Mouse (Mus musculus): ENCODE measurements at regions not wholly inside any gene's neighbourhood (a gene's known extent, or its start where the extent isn't known, plus 50 kb on each side); places are given as distances from the start of the nearest gene placed in this dataset.

DNA sequence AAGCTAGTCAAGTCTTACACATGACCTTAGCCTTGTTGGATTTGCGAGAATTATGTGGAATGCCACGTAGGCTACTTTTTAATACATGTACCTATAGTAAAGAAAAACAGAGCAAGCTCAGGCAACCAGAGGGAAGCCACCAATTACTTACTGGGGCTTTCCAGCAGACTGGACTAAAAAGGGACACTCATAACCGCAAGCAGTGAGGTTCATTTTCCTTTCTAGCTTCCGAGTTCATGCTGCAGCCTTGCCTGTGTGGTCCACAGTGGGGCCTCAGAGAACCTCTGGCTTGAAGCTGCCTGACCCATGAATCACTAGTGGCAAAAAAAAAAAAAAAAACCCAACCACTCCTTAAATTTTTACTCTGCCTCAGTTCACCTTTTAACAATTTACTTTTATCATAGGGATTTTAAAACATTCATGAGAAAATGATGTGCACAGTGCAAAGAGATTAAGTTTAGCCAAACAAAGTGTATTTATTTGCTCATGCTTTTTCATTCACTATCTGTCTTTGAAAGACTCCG, 188.6 kb upstream of the 1700066M21Rik start:
- DNase-seq = no peak

DNA sequence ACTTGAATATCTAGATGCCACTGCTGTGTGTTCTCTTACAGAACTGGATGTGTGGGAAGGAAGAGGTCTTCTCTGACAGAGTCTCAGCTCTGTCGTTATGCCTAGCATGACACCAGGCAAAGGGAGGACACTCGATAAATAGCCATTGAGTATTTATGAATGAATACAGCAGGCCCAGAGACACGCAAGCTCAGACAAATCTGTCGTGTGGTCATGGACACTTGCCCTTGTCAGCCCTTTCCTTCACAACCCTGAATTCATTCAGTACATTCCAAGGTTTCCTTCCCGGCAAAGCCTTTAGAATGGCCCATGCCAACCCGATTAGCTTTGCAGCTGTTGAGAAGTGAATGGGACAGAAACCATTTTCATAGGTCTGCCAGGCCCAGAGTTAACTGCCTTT, 176.1 kb upstream of the 1700066M21Rik start:
- DNase-seq = no peak

DNA sequence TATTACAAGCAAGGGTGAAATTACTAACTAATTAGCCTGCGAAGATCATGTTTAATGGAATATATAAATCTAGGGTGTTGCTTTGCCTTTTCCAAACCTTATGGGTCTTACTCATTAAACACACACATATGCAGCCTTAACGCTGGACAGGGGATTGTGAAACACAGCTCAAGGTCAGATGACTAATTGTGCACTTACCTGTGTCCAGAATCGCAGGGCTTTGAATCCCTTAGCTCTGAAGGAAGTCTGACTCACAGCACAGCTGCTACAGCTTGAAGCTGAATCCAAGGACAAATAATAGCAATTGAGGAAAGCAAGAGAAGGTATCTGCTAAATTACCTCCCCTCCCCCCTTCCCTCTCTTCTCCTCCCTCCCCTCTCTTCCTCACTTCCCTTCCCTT, 173.1 kb upstream of the 1700066M21Rik start:
- DNase-seq = no peak

DNA sequence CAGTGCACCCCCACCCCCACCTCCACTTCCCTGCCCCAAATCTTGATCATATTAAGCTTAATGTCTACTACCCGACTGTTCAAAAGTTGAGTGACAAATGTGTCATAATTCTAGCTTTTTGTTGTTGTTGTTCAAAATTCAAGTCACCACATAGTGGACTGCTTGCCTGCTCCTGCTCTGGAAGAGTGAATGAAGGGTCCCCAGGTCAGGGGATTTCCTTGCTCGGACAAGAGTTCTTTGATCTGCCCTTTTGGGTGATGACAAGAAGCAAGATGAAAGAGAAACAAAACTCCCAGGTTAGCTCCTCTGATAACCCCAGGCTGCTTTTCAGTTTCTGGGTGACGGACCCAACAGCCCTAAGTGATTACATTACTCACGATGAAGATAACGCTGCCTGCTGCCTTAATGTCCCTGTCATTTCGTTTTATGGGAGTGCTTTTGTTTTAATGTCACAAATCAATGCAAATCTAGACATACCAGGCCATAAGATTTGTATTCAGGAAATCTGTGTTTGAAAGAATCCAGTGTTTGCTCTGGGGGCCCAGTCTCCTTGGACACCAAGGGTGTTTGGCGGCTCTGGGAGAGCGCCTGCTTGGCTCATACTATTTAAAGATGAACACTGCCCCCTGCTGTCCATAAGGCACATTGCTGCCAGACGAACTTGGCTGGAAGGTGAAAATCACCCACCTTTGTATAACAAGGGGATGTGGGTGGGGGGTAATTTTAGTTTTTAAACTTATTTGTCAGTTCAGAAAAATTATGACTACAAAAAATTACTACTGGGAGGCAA, 172.0 kb upstream of the 1700066M21Rik start:
- peak; percentile 54 for DNase-seq

DNA sequence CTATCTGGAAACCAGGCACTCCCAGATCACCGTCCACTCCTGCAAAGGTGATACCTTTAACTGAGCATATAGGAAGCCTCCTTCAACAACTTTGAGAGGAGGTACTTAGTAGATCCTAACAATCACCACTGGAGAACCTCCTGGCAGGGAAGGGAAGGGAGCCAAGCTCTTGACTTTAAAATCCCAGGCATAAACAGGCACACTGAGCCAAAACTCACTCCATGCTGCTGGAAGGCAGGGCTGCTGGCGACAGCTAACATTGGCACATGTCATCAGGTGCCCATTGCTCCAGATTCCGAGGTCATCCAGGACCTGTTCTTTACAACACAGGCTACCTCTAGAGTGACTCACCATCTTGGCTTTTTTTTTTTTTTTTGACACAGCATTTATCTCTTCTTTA, 170.9 kb upstream of the 1700066M21Rik start:
- no peak for DNase-seq

DNA sequence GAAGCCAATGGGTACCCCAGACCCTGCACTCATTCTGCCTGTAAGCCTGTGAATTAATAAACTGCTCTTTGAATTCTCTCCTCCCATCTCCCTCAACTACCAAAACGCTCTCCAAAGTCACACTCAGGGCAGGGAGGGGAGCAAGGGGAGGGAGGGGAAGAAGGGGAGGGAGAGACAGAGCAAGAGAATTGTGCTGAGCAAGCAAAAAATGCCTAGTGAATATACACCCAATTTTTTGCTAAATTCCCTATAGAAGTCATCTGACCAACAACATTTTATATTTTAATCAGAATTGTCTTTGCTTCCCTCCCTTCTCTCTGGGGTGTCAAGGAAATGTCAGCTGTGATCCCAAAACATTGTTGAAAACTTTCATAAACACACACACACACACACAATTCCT, 170.5 kb upstream of the 1700066M21Rik start:
- DNase-seq = no peak

DNA sequence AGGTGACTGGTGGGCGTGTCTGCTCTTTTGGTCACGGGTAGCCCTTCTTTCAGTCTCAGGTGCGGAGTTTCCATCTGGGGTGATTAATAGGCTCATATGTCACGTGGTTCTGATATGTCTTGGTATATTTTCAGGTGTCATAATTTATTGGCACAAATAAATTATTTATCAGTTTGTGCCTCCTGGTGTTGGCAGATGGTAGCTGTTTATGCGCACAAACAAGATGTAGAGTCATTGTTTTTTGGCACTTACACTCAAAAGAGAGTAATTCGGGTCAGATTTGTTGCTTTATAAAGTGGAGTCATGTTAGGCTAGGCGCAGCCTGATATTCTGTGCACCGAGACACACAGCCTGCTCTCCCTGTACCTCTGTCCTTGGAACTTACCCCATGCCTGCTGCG, 169.0 kb upstream of the 1700066M21Rik start:
- DNase-seq = no peak

DNA sequence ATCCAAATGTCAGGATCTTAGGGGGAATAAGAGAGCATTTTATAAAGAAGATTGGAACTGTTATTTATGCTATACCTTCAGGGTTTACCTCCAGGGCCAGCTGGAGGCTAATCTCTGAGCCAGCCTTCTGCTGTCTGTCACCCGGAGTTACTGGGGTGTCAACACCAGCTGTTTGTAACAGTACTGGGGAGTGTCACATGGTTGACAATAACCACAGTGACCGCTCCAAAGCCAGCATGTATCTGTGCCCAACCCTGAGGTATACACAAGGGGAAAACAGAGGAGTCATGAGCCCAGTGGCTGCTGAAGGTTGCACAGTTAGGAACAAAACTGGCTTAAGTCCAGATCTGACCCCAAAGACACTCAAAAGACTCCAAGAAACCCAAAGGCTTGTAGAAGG, 168.1 kb upstream of the 1700066M21Rik start:
- no peak for DNase-seq

DNA sequence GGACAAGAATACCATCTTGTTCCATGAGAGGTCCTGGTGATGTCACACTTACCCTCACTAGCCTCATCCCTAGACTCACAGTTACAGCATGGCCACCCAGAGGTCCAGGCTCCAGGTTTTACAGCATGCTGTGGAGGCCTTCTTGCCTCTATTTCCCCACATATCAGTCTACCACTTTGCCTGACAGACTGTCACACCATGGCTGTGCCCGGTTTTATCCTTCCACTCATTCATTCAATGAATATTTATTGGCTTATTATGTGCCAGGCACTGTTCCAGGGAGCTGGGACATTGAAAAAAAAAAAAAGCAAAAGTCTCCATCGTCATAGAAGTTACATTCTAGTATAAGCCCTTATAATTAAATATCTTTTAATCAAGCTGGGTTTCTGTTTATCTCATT, 166.4 kb upstream of the 1700066M21Rik start:
- no peak for DNase-seq

DNA sequence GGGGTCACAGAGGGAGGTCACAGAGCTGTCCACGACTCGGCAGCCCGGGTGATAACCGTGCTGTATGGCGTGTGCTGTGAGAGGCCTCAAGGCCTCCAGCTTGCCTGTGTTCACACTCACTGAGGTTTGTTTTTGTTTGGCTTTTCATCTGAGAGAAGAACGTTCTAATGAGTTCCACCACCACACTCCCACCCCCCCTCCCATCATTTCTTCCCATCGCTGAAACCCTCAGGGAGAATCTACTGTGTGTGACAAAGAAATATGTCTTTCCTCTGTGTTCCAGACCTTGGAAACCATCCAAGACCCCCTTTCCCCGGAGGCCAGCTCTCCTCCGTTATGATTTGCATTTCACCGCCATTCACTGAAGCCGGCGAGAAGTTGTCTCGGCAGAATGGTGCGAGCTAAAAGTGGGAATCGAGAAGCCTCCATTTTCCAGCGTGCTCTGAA, 164.0 kb upstream of the 1700066M21Rik start:
- DNase-seq = no peak

DNA sequence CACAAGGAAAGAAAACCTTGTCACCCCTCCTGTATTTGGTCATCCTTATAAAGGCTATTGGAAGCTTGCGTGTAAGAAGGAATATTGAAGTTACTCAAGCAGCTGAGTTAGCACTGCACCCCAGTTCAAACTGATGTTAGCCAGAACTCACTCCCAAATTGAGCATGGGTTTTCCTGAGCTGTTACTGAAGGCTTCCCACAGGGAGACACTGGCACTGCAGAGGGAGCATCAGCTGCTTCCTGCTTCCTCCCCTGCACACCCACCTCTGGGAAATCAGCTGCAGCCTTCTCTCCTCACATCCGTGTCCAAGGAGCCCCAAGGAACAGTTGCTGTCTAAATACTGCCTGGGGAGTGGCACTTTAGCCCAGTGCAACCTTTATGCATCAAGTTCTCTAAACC, 163.2 kb upstream of the 1700066M21Rik start:
- DNase-seq = no peak

DNA sequence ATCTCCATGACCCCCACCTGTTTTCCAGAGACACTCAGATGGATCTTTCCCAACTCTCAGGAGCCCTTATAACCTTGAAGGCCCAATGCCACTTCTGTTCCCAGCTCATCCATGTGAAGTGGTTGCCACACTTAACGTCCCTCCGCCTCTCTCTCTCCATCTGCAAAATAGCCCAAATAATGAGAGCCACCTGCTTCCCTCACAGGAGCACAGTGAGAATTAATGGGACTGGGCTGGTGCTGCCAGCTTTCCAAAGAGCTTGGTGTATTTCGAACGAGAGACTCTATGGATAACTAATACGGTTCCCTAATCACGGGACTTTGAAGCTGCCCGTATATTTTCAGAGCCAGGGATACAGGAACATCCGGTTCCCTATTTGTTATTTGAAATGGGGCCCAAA, 159.8 kb upstream of the 1700066M21Rik start:
- DNase-seq = no peak

DNA sequence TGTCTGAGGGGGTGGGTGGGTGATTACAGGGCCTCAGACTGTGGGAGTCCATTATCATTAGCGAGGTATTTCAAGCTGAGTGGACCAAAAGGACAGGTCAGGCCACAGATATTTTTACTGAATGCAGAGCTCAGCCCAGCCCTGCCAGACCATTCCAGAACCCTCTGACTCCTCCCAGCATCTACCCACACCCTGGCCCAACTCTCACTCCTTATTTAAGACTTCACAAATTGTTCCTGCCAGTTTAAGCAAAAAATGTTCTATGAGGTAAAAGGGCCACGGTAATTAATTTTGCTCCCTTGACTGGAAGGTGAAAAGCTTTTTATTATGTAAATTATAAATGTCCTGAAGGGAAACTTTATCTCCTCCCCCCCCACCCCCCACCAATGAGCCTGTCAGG, 159.3 kb upstream of the 1700066M21Rik start:
- no peak for DNase-seq

DNA sequence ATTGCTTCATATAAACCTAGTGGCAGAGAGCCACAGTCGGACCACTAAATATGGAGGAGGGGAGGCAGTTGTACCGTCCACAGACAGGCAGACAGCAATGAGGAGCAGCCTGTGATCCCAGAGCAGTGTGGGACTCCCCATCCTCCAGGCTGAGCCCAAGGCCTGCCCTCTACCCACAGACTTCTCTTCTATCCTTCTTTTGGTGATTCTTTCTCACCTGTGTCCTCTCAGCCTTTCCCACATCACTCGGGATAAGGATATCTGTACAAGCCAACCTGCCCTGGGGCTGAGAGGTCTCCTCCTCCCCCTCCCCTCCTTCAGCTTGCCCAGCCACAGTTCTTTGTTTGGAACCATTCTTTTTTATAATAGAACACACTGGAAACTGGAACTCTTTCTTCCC, 158.8 kb upstream of the 1700066M21Rik start:
- DNase-seq = no peak

DNA sequence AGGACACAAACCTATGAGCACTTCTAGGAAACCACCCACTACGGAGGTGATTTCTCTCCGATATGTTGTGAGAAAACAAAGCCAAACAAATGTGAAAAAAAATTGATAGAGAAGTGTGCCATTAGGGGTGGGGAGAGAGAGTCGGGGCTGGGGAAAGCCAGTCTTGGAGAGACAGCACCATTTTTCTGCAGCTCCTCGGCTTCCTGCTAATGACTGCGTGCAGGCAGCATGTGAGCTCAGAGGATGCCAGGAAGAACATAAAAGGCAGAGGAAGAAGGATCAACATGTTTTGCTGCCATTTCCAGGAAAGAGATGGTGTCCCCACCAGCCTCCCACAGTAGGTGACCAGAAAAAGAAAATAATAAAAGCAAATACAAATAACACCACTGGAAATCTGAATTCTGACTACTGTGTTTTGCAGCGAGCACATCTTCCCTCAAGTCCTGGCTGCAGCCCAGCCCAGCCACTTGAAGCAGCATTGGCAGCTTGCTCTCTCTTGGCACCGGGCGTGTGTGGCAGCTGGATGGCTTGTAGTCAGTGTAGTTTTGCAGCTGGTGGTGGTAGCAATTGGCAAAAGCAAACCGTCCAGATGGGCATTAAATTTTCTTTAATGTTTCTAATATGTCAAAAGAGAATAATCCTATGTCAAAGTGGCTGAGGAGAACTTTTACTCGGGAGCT, 152.9 kb upstream of the 1700066M21Rik start:
- peak; percentile 7 for DNase-seq

DNA sequence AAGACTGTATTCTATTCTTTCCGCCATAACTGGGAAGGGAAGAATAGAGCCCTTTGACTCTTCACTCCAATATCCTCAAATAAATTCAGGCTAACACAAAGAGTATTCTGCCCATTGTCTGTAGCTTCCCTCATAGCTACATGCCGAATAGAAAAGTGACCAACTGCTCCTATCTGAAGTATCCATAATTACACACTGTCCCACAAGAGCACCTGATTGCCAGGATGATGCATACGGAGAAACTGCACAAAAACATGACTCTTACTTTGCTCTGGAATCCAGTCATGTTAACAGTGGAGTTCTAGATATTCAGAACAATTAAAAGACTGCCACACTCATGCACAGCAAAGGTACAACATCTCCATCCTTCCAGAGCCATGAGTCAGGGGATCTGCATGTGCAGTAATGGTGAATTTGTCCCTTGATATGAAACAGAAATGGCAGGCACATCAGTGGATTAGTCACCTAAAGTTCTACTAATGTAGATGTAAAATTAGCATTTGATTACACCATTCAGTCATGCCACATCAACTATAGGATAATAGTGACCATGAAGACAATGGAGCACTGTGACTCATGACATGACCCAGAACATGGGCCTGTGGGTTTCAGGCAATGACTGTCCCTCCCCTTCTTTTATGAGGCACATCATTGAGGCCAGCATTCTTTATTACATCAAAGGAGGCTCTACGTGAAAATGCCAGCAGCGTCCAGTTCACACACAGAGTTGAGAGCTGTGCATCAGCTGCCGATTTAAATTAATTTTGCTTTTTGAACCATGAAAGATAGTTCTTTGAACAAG, 133.6 kb upstream of the 1700066M21Rik start:
- DNase-seq = no peak

DNA sequence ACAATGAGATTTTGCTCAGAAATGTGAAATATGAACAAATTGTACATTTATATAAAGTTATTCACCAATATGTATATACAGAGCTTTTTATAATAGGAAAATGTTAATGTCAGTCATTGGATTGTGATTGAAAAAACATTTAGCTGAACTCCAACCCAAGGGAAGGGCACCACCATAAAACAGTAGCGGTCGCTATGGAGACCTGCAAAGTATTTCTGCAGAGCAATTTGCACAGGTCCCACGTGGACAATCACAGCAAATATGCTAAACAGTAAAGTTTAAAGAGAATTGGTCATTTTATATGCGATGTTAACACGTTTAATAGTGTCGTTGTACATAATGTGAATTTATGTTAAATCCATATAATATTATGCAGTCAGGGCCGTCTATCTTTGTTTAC, 117.8 kb upstream of the 1700066M21Rik start:
- no peak for DNase-seq

DNA sequence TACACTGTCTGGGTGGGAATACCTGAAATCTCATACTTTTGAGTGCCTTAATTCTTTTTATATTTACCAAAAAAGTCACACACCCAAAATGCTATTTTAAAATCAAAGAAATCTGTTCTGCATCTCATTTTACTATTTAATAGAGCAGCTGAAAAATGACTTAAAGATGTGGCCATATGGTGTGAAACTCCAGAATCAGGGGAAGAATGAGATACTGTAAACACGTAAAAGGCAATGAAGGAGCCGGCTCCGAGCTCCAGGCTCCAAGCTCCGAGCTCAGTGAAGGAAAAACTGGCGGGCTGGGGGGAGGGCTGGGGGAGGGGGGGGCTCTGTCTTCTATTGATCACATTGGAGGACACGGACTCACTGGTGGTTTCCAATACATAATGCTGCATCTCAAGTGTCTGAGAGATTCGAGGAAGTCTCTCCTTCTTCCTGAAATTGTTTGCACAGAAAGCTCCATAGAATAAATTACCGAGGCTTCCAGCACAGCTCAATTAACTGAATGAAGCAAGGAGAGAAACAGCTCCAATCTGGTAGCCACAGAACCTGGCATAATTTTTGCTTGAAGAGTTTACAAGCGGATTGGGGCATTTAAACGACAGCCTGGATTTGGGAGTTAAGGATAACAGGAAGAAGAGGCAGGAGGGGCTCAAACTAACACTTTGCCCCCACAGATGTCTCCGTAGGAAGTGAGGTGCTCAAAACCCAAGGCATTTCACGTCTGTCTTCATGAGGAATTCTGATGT, 112.2 kb upstream of the 1700066M21Rik start:
- no peak for DNase-seq

DNA sequence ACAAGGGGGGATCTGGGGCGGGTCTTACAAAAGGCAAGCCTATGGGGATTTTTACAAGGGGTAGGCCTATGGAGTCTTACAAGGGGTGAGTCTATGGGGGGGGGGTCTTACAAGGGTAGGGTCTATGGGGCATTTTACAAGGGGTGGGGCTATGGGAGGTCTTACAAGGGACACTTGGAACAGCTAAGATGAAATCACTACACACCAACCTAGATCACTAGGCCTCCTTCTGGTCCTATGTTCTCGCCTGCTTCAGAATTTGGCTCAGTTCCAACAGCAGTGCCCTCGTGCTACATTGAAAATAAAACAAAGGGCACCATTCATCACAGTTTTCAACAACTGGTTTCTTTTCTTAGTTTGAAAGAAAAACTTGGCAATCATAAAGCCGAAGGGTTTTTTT, 110.7 kb upstream of the 1700066M21Rik start:
- DNase-seq = no peak

DNA sequence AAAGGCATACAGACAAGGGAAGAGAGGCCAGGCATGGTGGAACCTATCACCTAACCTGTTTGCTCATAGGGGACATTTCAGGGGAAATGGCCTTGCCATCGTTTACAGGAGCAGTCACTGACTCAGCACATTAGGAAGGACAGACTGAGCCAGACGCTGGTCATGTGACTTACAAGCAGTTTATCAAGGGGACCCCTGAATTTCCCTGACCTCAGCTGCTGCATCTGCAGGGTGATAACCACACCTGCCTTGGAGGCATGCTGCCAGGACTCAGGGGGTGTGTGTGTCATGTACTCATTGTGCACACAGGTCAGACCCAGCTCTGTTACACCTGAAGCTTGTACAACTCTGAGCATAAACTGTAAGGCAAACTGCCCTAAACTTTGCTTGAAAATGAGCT, 109.6 kb upstream of the 1700066M21Rik start:
- DNase-seq = no peak

DNA sequence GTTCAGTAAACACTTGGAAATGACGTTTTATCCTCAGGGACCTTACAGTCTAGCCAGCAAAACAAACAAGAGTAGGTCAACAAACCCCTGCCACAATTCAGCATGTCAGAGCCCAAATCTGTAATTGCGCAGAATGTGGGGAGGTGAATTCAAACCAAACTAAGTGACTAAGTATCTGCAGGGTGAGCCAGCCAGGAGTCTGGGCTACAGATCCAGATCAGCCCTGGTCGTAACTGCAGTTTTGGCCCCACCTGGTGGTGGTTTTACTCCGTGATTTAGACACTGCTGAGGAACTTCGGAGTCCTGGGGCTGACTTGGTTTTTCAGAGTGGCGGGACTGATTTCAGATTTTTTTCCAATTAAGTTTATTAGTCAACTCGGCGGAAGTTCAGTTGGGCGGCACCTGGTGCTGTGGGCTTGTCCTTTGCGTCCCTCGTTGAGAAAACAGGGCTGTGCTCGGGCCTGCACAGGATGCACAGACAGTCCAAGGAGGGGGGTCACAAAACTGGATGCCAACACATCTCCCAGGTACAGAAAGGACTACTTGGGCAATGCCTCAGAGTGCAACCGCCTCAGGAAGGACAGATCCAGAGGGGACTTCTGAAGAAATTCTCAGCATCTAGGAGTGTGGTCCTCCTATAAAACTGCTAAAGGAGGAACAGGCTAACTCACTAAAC, 107.6 kb upstream of the 1700066M21Rik start:
- peak; percentile 56 for DNase-seq

DNA sequence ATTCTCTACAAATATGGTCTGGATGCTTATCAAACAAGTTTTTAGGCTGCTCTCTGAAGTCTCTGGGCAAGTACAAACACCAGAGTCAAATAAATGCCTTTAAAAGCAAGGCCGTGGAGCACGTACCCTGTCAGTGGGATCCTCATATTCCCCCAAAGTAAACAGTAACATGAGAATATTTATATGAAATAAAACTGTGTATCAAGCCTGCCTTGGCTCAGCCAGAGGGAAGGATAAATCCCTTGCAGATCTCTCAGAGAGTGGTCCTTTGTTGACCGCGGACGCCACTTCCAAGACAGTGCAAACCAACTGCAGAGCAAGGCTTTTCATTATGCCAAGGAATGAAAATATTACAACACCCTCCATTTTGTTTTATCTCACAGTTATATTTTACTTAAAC, 104.8 kb upstream of the 1700066M21Rik start:
- no peak for DNase-seq
